Mouse (Mus musculus) spleen, postnatal 14 days (tissue): ENCODE results near the gene Klhl5.
"Not testable (repeated sequence)": the region's sequence is repeated elsewhere in the genome, so short reads cannot be mapped to it uniquely, and the experiment has no call there.

Experiments used
- DNase-seq, 2 experiments: peaks; one replicate each; pipeline ENCODE4 v3.0.0; 2021 to 2022; ENCODE audit warnings: low spot score in 2 of 2

The Klhl5 gene

DNA sequence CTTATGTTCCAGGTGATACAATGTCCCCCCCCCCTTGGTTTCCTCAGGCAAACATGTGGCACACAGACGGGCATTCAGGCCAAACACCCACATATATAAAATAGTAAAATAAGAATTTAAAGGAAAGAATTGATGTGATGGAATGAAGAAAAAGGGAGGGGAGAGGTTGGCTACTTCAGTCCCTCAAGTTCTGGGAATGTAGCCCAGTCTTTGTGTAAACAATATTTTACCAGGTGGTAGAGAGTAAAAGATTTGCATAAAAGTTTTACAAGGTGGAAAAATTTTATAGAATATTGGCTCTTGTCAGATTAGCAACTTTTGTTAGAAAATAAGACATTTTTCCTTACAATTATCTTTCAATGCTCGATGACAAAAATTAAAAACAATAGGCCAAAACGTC, 10.5 kb upstream of the Klhl5 start:
- no peak for DNase-seq

DNA sequence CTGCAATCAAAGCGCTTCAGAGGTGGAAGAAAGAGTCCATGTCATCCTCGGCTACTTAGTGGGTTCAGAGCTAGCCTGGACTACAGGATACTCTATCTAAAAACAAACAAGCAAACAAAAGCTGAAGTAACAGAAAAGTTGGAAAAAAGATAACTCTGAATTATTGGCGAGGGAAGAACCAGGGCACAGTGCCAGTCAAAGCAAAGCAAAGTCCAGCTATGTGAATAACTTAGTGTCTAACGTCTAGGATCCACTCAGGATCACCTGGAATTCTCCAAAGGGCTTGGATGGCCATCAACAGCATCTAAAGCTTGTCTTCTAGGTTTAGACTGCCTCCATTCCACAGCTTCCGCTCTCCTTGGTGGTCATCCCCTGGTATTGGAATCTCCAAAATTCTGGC, 9.9 kb upstream of the Klhl5 start:
- no peak for DNase-seq

DNA sequence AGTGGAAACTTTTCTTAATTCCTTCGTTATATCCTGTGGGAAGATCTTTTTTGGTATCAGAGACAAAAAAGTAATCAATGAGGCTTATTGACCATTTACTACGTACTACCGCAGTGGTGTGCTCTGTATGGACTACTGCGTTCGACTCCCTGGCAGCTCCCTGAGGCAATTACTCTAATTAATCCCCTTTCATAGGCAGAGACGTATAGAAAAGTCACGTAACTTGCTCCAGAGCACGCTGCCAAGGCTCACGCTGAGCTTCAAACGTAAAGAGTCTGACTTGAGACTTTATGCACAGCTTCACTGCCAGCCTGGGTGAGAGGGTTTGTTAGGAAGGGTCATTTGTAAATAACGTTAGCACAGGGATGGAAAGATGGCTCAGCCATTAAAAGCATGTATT, 7.3 kb upstream of the Klhl5 start:
- no peak for DNase-seq

DNA sequence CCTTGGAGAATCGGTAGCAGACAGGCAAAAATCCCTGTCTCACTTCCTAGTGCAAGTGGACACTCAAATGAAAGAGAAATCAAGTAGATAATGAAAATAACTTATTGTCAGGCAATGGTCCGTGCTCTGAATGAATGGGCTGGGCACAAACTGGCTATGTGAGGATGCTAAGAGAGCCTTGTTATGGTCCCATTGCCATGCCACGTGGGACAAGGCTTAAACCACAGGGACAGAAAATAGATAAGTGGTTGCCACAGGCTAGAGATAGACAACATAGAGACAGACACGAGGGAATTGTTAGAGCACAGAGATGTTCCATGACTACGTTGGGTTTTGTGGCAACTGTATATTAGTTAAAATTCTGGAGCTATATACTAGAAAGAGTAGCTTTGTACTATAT, 6.1 kb upstream of the Klhl5 start:
- no peak for DNase-seq

DNA sequence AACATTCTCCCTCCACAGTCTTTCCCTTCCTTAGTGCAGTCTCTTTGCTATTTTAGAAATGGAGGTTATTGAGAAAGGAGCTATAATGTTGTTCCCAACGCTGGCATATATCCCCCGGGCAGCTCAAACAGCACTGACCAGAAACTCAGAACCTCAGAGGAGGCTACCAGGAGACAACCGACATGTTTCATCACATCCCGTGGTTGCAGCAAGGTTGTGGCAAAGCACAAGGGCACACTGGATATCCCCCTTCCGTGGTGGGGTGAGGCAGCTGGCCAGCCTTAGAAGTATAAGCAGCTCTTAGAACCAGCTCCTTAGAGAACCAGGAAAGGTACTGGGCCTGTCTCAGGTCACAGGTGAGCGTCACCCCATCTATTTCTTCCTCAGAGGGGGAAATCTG, 5.7 kb upstream of the Klhl5 start:
- no peak for DNase-seq

DNA sequence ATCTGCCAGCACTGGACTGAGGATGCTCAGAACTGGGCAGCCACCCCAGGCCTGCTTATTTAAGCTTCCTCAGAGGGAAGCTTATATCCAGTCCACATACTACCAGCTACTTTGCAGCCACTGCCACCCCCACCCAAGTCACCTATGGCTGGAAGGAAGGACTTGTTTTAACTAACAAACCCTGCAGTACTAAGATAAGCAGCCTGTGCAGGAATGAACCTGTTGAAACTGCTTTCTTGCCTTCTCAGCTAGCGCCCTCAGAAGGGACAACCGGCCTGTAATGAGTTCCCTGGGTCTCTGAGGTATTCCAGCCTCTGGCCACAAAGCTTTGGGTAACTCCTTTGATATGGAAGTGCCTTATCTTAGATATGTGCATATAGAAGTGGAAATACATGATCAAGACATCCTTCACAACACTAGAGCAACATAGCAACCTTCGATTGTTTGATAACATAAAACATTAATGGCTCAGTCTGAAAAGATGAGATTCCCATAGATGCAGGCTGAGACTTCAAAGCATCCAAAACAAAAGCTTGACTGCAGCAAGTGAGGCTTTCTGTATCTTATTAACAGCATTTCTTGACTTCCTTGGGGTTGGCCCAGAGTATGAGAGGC, 5.2 kb upstream of the Klhl5 start:
- DNase-seq = no peak

DNA sequence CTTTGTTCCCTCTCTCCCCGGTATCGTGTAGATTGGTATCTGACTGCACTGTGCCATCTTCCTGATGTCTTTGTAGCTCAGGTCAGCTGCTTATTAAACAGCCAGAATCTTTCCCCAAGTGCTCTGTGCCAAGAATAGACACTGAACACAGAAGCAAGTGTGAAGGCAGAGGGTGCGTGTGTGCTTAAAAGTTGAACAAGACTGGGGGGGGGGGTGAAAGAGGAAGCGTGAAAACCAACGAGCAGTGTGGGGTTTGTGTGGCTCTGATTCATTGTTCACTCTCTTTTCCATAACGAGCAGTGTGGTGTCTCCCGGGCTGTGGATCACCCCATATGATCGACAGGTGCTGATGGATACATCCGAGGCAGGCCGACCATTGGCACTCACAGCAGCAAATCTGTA, 4.7 kb upstream of the Klhl5 start:
- no peak for DNase-seq

DNA sequence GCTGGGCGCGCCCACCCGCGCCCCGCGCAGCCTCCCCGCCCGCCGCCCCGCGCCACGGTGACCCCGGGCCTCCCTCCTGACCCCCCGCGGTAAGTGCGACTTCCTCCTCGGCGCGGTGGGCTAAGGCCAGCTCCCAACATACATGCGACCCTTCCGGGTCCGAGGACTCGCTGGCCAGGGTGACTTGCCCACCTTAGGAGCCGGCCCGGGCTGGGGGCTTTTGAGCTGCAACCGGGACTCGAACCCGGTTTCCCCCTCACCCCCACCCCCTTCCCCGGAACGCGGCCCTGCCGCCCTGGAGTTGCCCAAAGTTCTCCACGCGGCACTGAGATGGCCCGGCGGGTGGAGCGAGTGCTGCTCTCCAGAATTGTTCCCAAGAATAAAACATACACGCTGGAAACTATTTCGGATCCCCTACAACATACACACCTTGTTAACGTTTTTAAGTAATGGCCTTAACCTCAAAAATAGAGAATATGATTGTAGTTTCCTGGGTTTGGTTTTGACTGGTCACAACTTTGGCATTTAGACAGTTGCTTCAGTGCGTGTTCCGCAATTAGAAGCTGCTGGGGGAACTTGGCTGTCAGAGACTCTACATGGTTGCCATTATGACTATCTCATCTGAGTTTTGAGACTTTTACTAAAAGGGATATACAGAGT, 564 bp downstream of the Klhl5 start:
- no peak for DNase-seq

DNA sequence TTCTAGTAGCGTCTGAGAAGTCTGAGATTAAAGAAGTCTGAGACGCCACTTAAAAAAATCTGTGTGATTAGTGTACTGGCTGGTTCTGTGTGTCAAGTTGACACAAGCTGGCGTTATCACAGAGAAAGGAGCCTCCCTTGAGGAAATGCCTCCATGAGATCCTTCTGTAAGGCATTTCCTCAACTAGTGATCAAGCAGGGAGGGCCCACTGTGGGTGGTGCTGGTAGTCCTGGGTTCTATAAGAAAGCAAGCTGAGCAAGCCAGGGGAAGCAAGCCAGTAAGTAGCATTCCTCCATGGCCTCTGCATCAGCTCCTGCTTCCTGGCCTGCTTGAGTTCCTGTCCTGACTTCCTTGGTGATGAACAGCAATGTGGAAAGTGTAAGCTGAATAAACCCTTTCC, 4.9 kb downstream of the Klhl5 start:
- DNase-seq = not testable (repeated sequence)

DNA sequence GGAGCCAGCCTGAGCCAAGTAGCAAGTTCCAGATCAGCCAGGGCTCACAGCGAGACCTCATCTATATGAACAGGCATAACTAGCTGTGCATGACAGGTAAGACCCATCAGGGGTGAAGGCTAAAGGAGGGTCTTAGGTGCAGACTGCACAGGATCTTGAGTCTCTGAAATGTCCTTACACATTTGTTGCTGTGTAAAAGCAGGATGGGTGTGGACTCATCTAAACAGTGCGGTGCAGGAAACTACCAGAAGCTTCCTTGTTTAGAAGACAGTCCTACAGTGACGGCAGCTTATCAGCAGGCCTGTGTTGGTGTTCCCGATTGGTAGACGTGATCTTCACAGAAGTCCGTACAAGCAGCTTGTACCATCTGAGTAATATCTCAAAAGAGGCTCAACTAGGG, 6.0 kb downstream of the Klhl5 start:
- DNase-seq = no peak

DNA sequence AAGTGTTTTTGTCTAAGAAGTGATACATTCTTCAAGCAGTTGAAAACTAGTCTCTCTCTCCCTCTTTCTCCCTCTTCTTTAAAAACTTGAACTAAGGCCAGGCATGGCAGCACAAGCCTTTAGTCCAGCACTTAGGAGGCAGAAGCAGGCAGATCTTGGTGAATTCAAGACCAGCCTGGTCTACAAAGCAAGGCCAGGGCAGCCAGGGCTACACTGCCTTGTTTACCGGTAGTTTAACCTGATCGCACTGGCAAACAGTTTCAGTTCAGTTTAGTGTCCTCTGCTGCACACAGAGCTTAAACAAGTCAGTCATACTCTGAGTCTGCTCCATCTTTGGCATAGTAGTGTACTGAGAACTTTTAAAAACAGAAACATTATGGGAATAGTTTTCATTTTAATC, 9.4 kb downstream of the Klhl5 start:
- DNase-seq = no peak

DNA sequence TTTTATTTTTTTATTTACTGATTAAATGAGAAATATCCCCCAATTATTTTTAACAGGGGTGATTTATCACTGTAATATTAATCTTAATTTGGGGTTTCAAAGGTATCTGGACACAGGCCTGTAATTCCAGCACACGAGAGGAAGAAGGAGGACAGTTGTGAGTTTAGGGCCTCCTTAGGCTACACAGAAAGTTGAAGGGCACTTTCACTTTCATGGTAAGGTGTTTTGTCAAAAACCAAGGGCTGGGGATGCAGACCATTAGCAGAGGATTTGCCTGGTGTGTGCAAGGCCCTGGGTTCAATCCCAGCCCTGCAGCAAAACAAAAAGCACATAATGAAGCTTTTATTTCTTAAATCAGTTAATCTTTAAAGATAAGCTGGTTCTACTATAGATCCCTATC, 12.2 kb downstream of the Klhl5 start:
- DNase-seq = no peak

DNA sequence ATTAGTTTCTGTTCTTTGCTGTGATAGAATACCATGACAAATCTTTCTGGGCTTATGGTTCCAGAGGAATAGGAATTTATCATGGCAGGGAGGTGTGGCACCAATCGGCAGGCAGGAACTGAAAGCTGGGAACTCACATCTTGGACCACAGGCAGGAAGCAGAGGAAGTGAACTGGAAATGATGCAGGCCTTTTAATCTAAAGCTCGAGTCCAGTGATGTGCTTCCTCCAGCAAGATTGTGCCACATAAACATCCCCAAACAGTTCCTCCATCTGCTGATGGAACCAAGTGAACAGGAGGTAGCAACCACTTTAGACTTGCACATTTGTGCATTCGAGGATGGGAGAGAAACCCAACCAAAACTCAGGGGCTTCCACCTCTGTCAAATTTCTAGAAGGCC, 12.6 kb downstream of the Klhl5 start:
- DNase-seq = no peak

DNA sequence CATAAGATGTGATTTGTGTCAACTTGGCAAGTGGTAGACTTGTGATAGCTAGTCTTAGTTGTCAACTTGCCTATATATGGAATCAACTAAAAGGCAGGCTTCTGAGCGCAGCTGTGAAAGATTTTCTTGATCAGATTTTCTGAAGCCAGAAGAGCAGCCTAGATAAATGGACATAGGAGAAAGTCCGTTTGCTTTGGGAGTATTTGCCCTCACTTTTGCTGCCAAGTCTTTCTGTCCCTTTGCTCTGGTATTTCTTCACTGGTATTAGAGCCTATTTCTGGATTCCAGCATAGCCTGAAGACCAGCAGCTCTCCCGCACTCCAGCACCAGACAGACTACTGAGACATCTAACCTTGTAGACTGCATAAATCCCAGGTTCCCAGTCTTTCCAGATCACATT, 15.3 kb downstream of the Klhl5 start:
- DNase-seq = no peak

DNA sequence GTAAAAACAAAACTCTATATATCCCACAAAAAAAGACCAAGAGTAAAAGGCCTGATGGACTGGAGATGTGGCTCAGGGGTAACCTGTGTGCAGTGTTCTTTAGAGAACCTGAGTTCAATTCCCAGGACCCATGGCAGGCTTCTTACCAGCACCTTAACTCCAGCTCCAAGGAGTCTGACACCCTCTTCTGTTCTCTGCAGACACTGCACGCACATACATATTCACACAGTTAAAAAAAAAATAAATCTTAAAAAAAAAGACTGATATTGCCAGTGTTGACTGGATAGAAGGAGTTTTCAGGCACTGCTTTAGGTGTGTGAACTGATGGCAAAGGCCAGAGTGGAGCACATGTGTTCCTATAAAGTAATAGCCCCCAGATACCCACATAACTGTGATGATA, 18.8 kb downstream of the Klhl5 start:
- DNase-seq = no peak

DNA sequence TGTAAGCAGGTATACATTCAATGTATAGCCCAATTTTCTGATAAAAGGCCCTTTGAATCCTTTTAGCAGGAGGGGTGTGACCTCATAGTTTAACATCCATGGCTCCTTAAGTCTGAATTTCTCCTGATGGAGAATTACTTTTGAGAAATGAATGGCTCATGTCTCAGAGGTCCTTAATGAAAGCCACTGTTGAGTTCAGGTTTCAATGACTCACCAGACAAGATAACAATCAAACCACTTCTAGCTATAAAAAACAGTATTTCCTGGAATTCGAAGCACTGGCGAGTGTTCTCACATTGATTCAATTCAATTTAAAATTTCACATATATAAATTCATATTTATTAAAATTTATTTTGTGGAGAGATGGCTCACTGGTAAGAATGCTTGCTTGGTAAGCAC, 21.1 kb downstream of the Klhl5 start:
- no peak for DNase-seq

DNA sequence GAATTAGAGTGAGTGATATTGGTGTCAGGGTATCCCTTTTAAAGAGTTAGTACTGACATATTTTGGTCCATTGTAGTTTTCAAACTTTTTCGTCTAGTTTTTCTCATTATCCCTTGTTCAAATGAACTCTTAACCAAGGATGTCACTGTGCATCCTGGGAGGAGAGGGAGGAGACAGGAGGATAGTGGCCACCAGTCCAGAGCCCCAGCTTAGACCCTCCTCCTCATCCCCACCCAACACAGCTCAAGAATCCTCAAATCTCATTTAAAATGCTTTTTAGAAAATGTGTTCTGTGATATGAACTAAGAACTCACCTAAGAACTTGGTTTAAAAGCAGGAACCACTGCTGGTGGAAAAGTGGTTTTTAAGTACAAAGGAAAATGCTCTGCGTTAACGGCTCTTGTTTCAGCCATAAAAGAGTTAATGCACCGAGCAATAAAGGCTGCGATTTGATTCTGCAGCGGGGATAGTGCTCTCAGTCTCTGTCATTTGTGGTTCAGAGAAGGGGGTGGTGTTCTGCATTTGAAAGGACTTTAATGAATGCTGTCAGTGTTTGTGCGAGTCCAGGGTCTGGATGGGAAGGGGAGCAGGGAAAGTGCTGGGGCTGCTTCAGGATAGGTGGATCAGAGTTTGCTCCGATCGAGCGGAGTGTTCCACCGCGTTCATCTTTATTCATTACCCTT, 23.3 kb downstream of the Klhl5 start:
- DNase-seq = no peak

DNA sequence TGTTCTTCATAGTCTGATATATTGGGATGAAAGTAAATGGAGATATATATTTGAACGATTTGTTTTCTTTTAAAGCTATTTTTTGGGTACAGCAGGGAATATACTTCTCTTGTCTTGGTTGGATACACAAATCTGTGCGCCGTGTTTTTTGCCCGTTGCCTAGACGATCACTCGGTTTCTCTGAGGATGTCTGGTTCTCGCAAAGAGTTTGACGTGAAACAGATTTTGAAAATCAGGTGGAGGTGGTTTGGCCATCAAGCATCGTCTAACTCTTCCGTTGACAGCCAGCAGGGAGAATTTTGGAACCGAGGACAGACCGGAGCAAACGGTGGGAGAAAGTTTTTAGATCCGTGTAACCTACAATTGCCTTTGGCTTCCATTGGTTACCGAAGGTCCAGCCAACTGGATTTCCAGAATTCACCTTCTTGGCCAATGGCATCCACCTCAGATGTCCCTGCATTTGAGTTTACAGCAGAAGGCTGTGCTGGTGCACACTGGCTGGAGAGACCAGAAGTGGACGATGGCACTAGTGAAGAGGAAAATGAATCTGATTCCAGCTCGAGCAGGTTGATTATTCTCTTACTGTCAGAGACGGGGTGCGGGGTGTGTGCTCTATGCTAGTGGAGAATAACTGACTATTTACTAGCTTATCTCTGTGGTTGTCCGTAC, 24.0 kb downstream of the Klhl5 start:
- no peak for DNase-seq

DNA sequence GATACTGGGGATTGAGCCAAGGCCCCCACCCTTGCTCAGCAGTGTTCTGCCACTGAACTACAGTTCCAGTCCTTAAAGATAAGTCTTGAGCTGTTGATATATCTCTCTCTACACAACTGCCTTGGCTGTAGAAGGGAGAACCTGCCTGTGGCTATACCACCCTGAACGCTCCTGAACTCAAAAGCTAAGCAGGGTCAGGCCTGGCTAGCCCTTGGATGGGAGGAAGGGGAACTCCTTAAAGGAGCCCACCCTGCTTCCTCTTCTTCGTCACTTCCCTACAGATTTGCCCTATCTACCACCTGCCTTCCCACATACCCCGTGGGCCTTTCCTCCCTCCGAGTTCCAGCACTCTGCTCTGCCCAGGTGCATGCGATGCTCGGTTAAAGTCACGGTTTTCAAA, 28.8 kb downstream of the Klhl5 start:
- no peak for DNase-seq

DNA sequence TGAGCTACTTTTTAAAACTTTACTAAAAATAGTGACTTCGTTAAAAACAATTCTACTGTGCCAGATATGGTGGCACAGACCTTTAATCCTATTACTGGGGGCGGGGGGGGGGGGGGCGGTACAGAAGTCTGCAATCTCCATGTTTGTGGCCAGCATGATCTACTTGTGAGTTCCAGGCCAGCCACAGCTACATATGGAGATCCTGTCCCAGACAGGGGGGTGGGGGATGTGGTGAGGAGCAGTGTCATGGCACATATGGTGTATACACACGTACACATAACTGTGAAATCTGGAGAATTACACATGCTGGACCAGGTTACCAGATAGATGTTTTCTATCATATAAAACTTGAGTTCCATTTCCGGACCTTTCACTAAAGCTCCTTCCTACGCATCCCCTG, 29.7 kb downstream of the Klhl5 start:
- DNase-seq = no peak

DNA sequence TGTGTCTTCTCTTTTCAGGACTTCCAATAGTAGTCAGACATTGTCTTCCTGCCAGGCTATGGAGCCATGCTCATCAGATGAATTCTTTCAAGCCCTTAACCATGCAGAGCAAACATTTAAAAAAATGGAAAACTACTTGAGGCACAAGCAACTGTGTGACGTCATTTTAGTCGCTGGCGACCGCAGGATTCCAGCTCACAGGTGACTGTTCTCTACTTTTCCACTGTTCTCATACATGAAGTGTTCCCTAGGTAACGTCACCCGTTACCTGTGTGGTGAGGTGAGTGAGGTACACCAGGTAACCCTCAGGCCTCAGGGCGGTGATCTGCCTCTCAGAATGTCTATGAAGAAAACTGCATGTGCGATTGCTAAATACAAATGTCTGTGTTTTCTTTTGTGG, 33.9 kb downstream of the Klhl5 start:
- DNase-seq = no peak

DNA sequence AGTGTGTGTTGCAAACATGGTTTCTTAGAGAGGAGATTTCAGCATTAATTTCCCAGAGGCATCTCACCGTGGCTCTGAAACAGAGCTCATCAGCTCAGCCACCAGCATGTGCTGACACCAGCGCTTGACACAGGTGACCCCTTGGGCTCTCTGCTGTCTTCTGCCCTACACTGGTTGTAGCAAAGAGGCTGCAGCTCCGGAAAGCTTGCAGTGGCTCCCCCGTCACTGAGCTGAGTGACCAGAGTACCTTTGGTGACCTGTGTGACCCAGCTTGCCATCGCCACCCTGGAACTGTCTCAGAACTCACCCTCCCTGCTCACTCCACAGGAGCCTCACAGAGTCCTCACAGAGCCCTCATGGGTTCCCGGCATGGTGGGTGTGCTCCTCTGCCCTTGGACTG, 34.9 kb downstream of the Klhl5 start:
- no peak for DNase-seq

DNA sequence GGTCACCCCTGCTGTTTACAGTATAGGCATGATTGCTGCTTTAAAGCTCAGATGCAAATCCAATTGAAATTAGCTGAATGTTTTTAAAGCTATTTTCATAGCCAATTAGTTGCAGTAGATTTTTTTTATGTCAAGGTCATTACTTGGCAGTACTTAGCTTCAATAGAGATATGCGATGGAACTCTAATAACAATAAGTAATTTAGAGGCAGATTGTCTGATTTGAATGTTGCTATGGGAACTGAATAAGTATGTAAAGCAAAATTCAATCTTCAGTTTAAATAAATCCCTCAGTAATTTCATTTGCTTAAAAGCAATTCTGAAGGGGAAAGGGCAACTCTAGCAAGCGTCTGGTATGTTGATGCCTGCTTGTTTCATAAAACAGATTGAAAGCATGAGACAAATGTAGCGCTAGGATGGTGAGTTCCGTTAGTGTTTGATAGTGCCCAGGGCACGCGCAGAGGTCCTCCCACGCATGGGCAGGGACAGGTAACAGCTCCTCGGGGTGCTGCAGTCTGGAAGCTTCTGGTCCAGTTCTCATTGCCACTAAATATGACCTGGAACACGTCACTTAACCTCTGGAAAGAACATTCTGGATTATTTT, 38.3 kb downstream of the Klhl5 start:
- DNase-seq = no peak
